Comparison of ENCODE assay signal across 9 mouse cellular contexts in genomic region chr8:26264869-26265321, GRCm38 (mm10).
DNase-seq lines count a peak whose midpoint lies in the region; ATAC-seq lines count a peak whose summit lies in the region.
"Had no signal": no experiment of that assay in that cellular context is flagged by ENCODE, and none has a peak within 500 bp of the region (broad histone marks: within the 10 kb centered on the region; RNA-seq: fewer than 3 reads in every experiment).

No protein-coding gene starts in this region.

- H3K27me3 ChIP-seq in hindbrain, embryonic 15.5 days, result 0 out of 2 replicates have a peak, but pooled peaks cover 2% of the 10 kb centered on the region
- H3K27me3 ChIP-seq in neural tube, embryonic 12.5 days (replicated peaks), result no peaks in the 10 kb centered on the region

- DNase-seq in cerebellum, adult 8-10 months, result peak; percentile 2
- peak; percentile 30 for DNase-seq in embryo, embryonic 9.5 days (ENCODE audit: extremely low spot score)
- no peak for DNase-seq in gastrocnemius, postnatal 14 days
- DNase-seq in ovary, postnatal 36 days (ENCODE audit: low spot score), result no peak
- no peak for DNase-seq in urinary bladder, adult 18-20 months (ENCODE audit: low spot score in 2 of 2)
- DNase-seq: kidney, postnatal 25 days had no signal

- H3K4me1 ChIP-seq in hindbrain, embryonic 15.5 days (replicated peaks), result peaks cover 51% of the 10 kb centered on the region
- H3K4me1 ChIP-seq in neural tube, embryonic 12.5 days, result peaks cover 31% of the 10 kb centered on the region

- 0 out of 2 replicates have a peak overlapping the region, but pooled peaks have one; percentile 0 for H3K4me2 ChIP-seq in hindbrain, embryonic 15.5 days
- H3K4me2 ChIP-seq in neural tube, embryonic 12.5 days (replicated peaks), result no peak overlapping the region

- 24% methylated on average over 11 of the region's 11 CpGs for WGBS in hindbrain, embryonic 15.5 days
- 29% methylated on average over 11 of the region's 11 CpGs for WGBS in neural tube, embryonic 12.5 days

- no peak overlapping the region for H3K4me3 ChIP-seq in hindbrain, embryonic 15.5 days
- no peak overlapping the region for H3K4me3 ChIP-seq in neural tube, embryonic 12.5 days
- H3K4me3 ChIP-seq: myocyte had no signal

- ATAC-seq in hindbrain, embryonic 15.5 days (ENCODE audit: low FRiP score, low read depth), result peak; percentile 73
- 0 out of 2 replicates have a peak, but pooled peaks have one; percentile 39 for ATAC-seq in neural tube, embryonic 12.5 days (ENCODE audit: low FRiP score, low read depth)

- intact Hi-C loops in gastrocnemius, postnatal 14 days (cut with DNase I; ENCODE audit: low total_unique reads), result no loop called here

- no peaks in the 10 kb centered on the region for H3K36me3 ChIP-seq in hindbrain, embryonic 15.5 days
- no peaks in the 10 kb centered on the region for H3K36me3 ChIP-seq in neural tube, embryonic 12.5 days

- H3K9me3 ChIP-seq in hindbrain, embryonic 15.5 days, result no peaks in the 10 kb centered on the region
- H3K9me3 ChIP-seq in neural tube, embryonic 12.5 days, result no peaks in the 10 kb centered on the region

- 0 out of 2 replicates have a peak overlapping the region, but pooled peaks have one; percentile 4 for H3K27ac ChIP-seq in hindbrain, embryonic 15.5 days (replicated peaks)
- H3K27ac ChIP-seq in neural tube, embryonic 12.5 days, result no peak overlapping the region

- no peak overlapping the region for H3K9ac ChIP-seq in hindbrain, embryonic 15.5 days
- no peak overlapping the region for H3K9ac ChIP-seq in neural tube, embryonic 12.5 days

Comparison
In these comparisons a context has a peak if more than half of its experiments do, and no peak if none do; other contexts are left out.
1. DNase-seq: peak in cerebellum, adult 8-10 months (single experiment) and embryo, embryonic 9.5 days (single experiment); none in gastrocnemius, postnatal 14 days (single experiment), ovary, postnatal 36 days (single experiment) and urinary bladder, adult 18-20 months (0 of 2).